Mouse (Mus musculus): Measurements from ENCODE around the gene Hcn2. TPM values are rescaled to one million over a fixed set of nuclear protein-coding genes. Genes with fewer than 3 reads are reported as not detected.
A peak's percentile ranks its signal among the peaks of the same experiment; 100 is the strongest.

Gene Hcn2
- polyA plus RNA-seq, 1 experiment: 270 TPM

DNA sequence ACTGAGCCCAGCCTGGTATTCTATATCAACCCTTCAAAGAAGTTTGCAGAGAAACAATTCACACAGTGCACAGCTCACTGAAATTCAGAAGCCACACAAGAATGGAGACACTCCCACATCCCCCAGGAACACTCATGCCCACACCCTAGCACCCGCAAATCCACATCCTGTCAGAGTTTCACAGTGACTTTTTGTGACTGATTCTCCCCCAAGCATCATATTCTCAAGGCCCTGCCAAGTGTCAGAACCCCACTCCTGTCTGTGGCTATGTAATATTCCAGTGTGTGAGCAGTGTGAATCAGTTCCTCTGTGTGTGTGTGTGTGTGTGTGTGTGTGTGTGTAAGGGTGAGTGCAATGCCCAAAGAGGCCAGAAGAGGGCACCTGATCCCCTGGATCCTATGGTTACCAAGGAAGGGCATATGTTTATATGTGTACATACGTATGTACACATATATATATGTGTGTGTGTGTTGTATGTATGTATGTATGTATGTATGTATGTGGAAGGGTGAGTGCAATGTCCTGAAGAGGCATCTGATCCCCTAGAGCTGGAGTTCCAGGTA is 24.4 kb upstream of the Hcn2 start:
- no peak overlapping the region for H3K27ac ChIP-seq (ENCODE audit: insufficient read depth, low read length)
- WGBS: 100% methylated on average over 2 of the region's 2 CpGs
- TF ChIP-seq POLR2A (IDR thresholded peaks at IDR 0.05; ENCODE audit: borderline replicate concordance, insufficient read depth, low read length) (no peak), CTCF (IDR thresholded peaks at IDR 0.05; ENCODE audit: borderline replicate concordance, insufficient read depth, low read depth, low read length) (peak; percentile 16; the same call in 1 of the 2 replicates)
- no peak overlapping the region for H3K4me3 ChIP-seq (replicated peaks; ENCODE audit: insufficient read depth, low read depth, low read length)
- peaks cover 31% of the 10 kb centered on the region for H3K4me1 ChIP-seq (ENCODE audit: control insufficient read depth, insufficient read depth, low read length)
- no peak for DNase-seq
- H3K27me3 ChIP-seq (ENCODE audit: control insufficient read depth, insufficient read depth, low read length): no peaks in the 10 kb centered on the region

- H3K4me3 ChIP-seq (replicated peaks; ENCODE audit: insufficient read depth, low read depth, low read length): no peak overlapping the region
- peaks cover 45% of the 10 kb centered on the region for H3K4me1 ChIP-seq (ENCODE audit: control insufficient read depth, insufficient read depth, low read length)
- DNase-seq: no peak
- TF ChIP-seq POLR2A (IDR thresholded peaks at IDR 0.05; ENCODE audit: borderline replicate concordance, insufficient read depth, low read length) (no peak), CTCF (IDR thresholded peaks at IDR 0.05; ENCODE audit: borderline replicate concordance, insufficient read depth, low read depth, low read length) (no peak)
- 44% methylated on average over 12 of the region's 12 CpGs for WGBS
- H3K27me3 ChIP-seq (ENCODE audit: control insufficient read depth, insufficient read depth, low read length): no peaks in the 10 kb centered on the region
- H3K27ac ChIP-seq (ENCODE audit: insufficient read depth, low read length): no peak overlapping the region
These were observed 22.7 kb upstream of the Hcn2 start for GRCm38 (mm10) chr10:79693580-79694378.

DNA sequence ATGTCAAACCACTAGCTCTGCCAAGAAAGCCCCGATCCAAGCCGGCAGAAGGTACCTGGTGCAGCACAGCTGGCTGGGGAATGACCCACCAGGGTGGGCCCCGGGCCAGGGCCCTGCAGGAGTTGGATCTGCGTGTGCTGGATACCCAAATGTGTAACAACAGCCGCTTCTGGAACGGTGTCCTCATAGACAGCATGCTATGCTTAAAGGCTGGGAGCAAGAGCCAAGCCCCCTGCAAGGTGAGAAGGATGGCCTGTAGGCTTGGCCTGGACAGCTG is 22.1 kb upstream of the Hcn2 start:
- WGBS: 15% methylated on average over 6 of the region's 6 CpGs
- TF ChIP-seq CTCF (IDR thresholded peaks at IDR 0.05; ENCODE audit: borderline replicate concordance, insufficient read depth, low read depth, low read length): no peak
- TF ChIP-seq POLR2A (IDR thresholded peaks at IDR 0.05; ENCODE audit: borderline replicate concordance, insufficient read depth, low read length): no peak
- Histone ChIP-seq H3K27ac (ENCODE audit: insufficient read depth, low read length) (no peak overlapping the region), H3K4me3 (replicated peaks; ENCODE audit: insufficient read depth, low read depth, low read length) (no peak overlapping the region), H3K27me3 (ENCODE audit: control insufficient read depth, insufficient read depth, low read length) (no peaks in the 10 kb centered on the region), H3K4me1 (ENCODE audit: control insufficient read depth, insufficient read depth, low read length) (peaks cover 49% of the 10 kb centered on the region)
- no peak for DNase-seq

- Histone ChIP-seq H3K27ac (ENCODE audit: insufficient read depth, low read length) (peak overlapping the region; percentile 67), H3K27me3 (ENCODE audit: control insufficient read depth, insufficient read depth, low read length) (no peaks in the 10 kb centered on the region), H3K4me1 (ENCODE audit: control insufficient read depth, insufficient read depth, low read length) (peaks cover 49% of the 10 kb centered on the region), H3K4me3 (replicated peaks; ENCODE audit: insufficient read depth, low read depth, low read length) (no peak overlapping the region)
- 9% methylated on average over 13 of the region's 13 CpGs for WGBS
- TF ChIP-seq POLR2A (IDR thresholded peaks at IDR 0.05; ENCODE audit: borderline replicate concordance, insufficient read depth, low read length): no peak
- peak; percentile 86 for TF ChIP-seq CTCF (IDR thresholded peaks at IDR 0.05; ENCODE audit: borderline replicate concordance, insufficient read depth, low read depth, low read length)
- DNase-seq: peak; percentile 81 to 88
These were observed 21.0 kb upstream of the Hcn2 start for GRCm38 (mm10) chr10:79695231-79696128.

GRCm38 (mm10) chr10:79696129-79696651 is 20.2 kb upstream of the Hcn2 start:
- H3K27me3 ChIP-seq (ENCODE audit: control insufficient read depth, insufficient read depth, low read length): no peaks in the 10 kb centered on the region
- WGBS: 33% methylated on average over 9 of the region's 9 CpGs
- TF ChIP-seq CTCF (IDR thresholded peaks at IDR 0.05; ENCODE audit: borderline replicate concordance, insufficient read depth, low read depth, low read length) (no peak), POLR2A (IDR thresholded peaks at IDR 0.05; ENCODE audit: borderline replicate concordance, insufficient read depth, low read length) (no peak)
- no peak overlapping the region for H3K4me3 ChIP-seq (replicated peaks; ENCODE audit: insufficient read depth, low read depth, low read length)
- no peak for DNase-seq
- H3K4me1 ChIP-seq (ENCODE audit: control insufficient read depth, insufficient read depth, low read length): peaks cover 49% of the 10 kb centered on the region
- H3K27ac ChIP-seq (ENCODE audit: insufficient read depth, low read length): peak overlapping the region; percentile 67

DNA sequence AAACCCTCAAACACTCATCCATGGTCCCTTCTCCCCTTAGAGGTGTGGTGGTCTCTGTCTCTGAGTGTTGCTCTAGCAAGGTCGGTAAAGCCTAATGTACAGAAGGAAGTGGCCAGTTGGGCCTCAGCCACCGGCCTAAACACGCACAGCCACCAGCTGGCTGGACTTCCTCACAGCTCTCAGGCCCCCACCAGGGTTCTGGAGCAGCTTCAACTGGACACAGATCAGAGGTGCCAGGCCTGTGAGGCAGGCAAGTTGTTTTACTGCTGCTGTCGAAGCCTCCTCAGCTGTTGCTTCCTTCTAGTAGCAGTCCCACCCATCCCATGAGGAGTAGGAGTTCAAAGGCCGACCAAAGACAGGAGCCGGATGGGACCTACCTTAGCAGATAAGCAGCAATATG is 18.5 kb upstream of the Hcn2 start:
- DNase-seq: peak; percentile 90 to 93
- Histone ChIP-seq H3K27me3 (ENCODE audit: control insufficient read depth, insufficient read depth, low read length) (no peaks in the 10 kb centered on the region), H3K4me3 (replicated peaks; ENCODE audit: insufficient read depth, low read depth, low read length) (no peak overlapping the region), H3K4me1 (ENCODE audit: control insufficient read depth, insufficient read depth, low read length) (peaks cover 49% of the 10 kb centered on the region), H3K27ac (ENCODE audit: insufficient read depth, low read length) (0 out of 2 replicates have a peak overlapping the region, but pooled peaks have one; percentile 31)
- 6% methylated on average over 6 of the region's 6 CpGs for WGBS
- no peak for TF ChIP-seq CTCF (IDR thresholded peaks at IDR 0.05; ENCODE audit: borderline replicate concordance, insufficient read depth, low read depth, low read length)
- no peak for TF ChIP-seq POLR2A (IDR thresholded peaks at IDR 0.05; ENCODE audit: borderline replicate concordance, insufficient read depth, low read length)

DNA sequence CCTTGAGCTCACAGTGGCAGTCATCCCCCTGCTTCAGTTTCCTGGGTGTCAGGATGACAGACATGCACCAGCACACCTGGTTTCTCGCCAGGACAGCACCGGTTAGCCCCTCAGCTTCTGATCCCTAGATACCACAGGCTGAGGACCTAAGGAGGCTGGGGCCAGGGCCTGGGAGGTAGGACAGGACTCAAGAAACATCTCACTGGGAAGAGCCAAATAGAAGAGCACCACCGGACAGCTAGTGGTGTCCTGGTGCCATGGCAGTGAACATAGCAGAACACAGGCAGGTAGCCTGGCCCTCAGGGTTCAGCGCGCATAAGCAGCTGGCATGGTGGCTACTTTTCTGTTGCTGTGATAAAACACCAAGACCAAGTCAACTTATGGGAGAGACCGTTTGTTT is 18.0 kb upstream of the Hcn2 start:
- Histone ChIP-seq H3K4me1 (ENCODE audit: control insufficient read depth, insufficient read depth, low read length) (peaks cover 49% of the 10 kb centered on the region), H3K27ac (ENCODE audit: insufficient read depth, low read length) (peak overlapping the region; percentile 31; the same call in 1 of the 2 replicates), H3K27me3 (ENCODE audit: control insufficient read depth, insufficient read depth, low read length) (no peaks in the 10 kb centered on the region), H3K4me3 (replicated peaks; ENCODE audit: insufficient read depth, low read depth, low read length) (no peak overlapping the region)
- 54% methylated on average over 6 of the region's 6 CpGs for WGBS
- DNase-seq: no peak
- TF ChIP-seq CTCF (IDR thresholded peaks at IDR 0.05; ENCODE audit: borderline replicate concordance, insufficient read depth, low read depth, low read length): no peak
- TF ChIP-seq POLR2A (IDR thresholded peaks at IDR 0.05; ENCODE audit: borderline replicate concordance, insufficient read depth, low read length): no peak
